Mouse (Mus musculus): ENCODE data around the gene Arsk. TPM values are rescaled to one million over a fixed set of nuclear protein-coding genes. Genes with fewer than 3 reads are reported as not detected.

Arsk gene
- total RNA-seq, 2 experiments from 2014 or later, result 9.9 to 16.9 TPM

DNA sequence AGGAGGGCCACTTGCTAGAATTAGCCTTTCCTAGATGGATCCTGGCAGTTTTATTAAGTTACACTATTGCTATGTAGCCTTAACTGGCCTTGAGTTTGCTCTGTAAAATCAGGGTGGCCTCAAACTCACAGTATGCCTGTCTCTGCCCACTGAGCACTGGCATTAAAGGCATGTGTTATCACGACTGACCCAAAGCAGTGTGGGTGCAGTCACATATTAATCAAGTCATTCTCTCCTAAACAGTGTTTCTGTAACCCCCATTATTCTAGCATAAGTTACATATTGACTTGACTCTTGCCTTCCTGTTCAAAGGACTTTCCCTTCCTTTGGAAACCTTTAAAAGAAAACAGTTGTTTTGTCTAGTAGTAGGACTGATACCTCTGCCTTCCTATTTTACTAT is 56.0 kb downstream of the Arsk start:
- no peak for ATAC-seq (replicated peaks; ENCODE audit: poor library complexity, severe bottlenecking)

DNA sequence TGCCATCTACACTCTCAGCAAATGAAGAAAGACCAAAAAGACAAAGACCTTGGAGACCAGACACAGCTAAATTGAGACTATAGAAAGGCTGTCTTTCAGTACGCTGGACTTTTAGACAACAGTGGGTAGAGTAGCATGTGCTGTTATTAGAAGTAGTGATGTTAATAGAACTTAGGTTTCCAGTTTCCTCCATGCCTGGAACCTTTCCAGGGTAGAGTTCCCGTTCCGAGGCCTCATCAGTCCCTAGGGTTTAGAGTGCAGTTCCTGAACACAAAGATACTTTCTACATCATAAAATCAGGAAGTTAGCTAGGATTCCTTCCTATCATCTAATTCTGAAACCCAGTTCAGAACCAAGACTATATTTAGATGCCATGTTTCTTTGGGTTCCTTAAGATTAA is 73.9 kb downstream of the Arsk start:
- ATAC-seq (replicated peaks; ENCODE audit: poor library complexity, severe bottlenecking), result 0 out of 2 replicates have a peak, but pooled peaks have one; percentile 31

DNA sequence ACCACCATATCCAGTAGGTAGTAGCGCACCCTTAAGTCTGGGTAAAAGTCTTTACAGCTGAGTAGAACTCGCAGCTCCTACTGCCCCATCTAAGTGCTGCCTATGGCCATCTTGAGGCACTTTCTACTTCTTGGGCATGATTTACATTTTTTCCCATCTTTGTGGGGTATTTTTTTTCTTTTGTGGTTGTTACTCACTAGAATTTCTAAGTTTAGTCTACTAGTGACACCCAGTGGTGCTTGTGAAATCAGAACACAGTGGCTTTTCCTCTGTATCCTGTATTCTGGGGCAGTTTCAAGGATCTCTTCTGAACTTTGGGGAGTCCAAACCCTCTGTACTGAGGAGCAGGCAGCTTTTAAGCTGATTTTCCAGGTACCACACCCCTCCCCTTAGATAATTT is 76.7 kb downstream of the Arsk start:
- no peak for ATAC-seq (replicated peaks; ENCODE audit: poor library complexity, severe bottlenecking)

DNA sequence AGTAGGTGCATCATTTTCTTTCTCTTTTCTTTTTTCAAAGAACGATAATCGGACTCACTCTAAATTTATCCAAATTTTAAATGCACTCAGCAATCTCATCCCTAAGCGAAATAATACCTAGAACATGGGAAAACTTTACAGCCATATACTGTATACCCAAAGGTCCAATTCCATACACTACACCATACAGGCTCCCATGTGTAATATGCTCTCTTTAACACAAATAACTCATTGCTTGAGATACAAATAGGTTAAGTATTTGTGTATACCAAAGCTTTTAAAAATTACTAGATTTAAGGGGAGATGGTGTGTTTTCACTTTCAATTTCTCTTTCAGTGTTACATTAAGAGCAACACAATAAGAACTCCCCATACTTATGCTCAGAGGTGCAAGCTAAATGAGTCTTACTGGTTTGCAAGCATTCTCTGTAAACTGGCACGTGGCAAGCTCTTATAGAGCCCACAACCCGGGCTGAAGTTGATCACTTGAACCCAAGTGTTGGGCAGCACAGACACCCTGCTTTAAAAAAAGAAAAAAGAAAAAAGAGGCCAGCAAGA is 79.5 kb downstream of the Arsk start:
- ATAC-seq (replicated peaks; ENCODE audit: poor library complexity, severe bottlenecking), result 0 out of 2 replicates have a peak, but pooled peaks have one; percentile 2

DNA sequence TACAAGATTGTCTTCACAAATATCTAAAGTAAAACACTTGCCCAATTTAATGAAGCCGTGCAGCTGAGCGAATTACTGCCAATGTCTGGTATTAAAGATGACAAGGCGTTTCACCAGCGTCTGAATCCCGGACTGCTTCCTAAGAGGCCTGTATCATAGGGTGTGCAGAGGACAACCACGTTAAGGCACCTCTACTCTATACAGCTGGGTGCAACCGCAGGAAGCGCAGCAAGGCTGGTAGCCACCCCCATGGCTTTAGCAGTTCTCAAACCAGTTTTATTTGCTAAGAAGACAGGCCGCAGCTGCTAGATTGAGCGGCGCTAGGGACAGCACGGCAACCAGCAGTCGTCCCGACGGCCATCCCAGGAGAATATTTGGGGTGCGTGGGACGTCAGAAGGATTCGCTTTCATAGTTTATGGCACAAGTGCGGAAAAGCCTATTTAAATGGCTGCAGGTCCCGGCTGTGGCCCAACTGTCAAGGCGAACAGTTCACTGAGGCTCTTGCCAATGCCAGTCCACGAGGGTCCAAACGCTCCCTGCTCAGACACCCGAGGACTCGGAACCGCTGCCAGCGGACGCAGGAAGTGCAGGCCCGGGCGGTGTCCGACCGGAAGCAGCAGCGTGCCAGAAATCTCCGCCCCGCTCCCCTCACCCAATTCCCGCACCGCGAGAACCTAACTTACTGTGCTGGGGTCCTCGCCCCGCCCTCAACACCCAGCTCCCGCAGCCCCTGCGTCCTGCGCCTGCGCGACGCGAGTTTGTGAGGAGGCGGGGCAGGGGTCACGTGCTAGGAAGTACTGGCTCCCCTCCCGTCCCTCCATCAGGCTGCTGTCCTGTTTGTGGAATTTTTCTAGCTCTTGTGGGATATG is 80.3 kb downstream of the Arsk start, which contains the start of gene Rfesd:
Gene Rfesd (minus strand): TSS at position 746 of the 870 bp plus-strand sequence.
- peak; percentile 96 for ATAC-seq (replicated peaks; ENCODE audit: poor library complexity, severe bottlenecking)

DNA sequence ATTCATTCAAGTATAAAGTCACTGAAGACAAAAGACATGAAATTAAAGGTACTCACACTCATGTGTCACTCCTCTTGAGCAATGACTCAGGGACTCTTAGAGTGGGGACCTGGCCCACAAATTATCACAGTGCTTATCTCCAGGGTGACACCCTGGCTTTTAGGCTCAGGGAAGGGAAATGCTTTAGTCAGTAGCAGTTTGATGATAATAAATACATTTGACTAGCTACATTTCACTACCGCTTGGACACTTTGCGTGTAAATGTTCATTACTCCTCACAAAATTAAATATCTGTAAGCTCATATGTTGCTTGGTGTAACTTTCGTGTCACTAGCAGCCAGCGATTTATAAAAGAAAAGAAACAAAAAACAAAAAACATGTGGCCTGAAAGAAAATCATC is 81.0 kb downstream of the Arsk start:
- peak; percentile 39 for ATAC-seq (replicated peaks; ENCODE audit: poor library complexity, severe bottlenecking)

DNA sequence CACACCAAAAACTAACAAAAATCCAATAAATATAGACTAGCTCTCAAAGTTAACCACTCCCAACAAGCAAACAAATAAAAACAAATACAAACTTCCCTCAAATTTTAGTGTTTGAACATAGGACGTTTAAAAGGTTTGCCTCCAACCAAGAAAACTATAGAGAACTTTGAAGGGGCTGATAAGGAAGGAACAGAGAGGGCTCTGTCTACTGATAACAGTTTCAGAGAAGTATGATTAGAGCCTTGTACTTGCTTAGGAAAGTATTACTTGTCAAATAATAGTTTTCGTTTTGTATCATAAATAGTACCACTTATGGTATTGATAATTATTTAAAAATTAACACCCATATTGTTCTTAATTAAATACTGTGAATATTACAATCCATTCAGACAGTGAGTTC is 83.9 kb downstream of the Arsk start:
- no peak for ATAC-seq (replicated peaks; ENCODE audit: poor library complexity, severe bottlenecking)

Other genes with a start within 250 kb of the Arsk start
- gene Rhobtb3, start 154.7 kb downstream of the Arsk start, total RNA-seq (2014; fragmentation: Nextera tagmentation), result 3.2 and 8.0 TPM in 2 replicates
- gene Rhobtb3, start 154.7 kb downstream of the Arsk start, total RNA-seq (2017), result 6.7 and 22.0 TPM in 2 replicates
- gene Spata9, start 131.5 kb downstream of the Arsk start, total RNA-seq (2014; fragmentation: Nextera tagmentation), result 1.2 TPM in 1 of 2 replicates, not detected in the other
- gene Spata9, start 131.5 kb downstream of the Arsk start, total RNA-seq (2017), result 0.60 TPM in 1 of 2 replicates, not detected in the other
- gene Rfesd, start 79.9 kb downstream of the Arsk start, total RNA-seq (2014; fragmentation: Nextera tagmentation), result 5.7 and 13.8 TPM in 2 replicates
- gene Rfesd, start 79.9 kb downstream of the Arsk start, total RNA-seq (2017), result 6.2 and 6.7 TPM in 2 replicates
- 0.64 TPM in 1 of 2 replicates, not detected in the other for gene Gpr150, start 41.7 kb downstream of the Arsk start, total RNA-seq (2014; fragmentation: Nextera tagmentation)
- gene Gpr150, start 41.7 kb downstream of the Arsk start, total RNA-seq (2017), result 0.04 and 1.0 TPM in 2 replicates
- 29.8 and 33.2 TPM in 2 replicates for gene Ttc37, start 74 bp upstream of the Arsk start, total RNA-seq (2014; fragmentation: Nextera tagmentation)
- gene Ttc37, start 74 bp upstream of the Arsk start, total RNA-seq (2017), result 37.3 and 42.9 TPM in 2 replicates
- not detected in 2 replicates for gene Fam81b, start 206.4 kb upstream of the Arsk start, total RNA-seq (2014; fragmentation: Nextera tagmentation)
- gene Fam81b, start 206.4 kb upstream of the Arsk start, total RNA-seq (2017), result not detected in 2 replicates